Mouse (Mus musculus): Measurements from ENCODE around the gene Apba1. TPM values are rescaled to one million over a fixed set of nuclear protein-coding genes. Genes with fewer than 3 reads are reported as not detected.

Gene Apba1
- 0.54 and 1.9 TPM in 2 replicates for polyA plus RNA-seq (2016; fragmentation: Nextera tagmentation; extraction: Ambion mirVana)

DNA sequence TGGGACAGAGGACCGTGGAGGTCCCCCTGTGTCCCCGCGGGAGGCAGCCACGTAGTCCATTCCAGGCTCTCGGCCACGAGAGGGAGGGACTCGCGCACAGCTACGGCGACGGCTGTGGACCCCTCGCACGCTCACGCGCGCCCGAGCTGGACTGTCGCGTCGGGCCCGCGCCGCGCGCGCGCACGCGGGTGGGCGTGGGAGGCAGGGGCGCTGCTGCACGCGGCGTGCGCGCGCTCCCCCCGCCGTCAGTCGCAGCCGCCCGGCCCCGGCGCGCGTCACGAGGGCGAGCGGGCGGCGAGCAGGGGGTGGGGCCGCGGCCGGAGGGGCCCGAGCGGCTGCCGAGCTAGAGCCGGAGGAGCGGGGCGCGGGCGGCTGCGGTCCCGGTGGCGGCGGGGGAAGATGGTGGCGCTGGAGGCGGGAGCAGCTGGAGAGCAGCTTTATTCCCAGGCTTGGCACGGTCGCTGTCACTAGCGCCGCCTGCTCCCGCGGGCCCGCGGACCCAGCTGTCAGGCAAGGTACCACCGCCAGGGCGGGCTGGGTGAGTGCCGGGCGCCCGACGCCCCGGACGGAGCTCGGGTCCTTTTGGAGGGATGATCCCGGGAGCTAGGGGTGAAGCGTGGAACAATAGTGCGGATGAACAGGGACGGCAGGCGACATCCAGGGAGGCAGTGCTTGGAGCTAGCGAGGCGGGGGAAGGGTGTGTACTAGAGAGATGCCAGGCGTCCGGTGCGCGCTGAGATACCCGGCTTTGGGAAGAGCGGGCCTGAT lies at the start of gene Apba1:
Apba1 (plus strand) TSS at position 334 of the 768 bp plus-strand sequence.
- Histone ChIP-seq H3K4me1 (replicated peaks) (peaks cover 28% of the 10 kb centered on the region), H3K36me3 (no peaks in the 10 kb centered on the region), H3K4me3 (peak within 1 kb of the TSS; percentile 77), H3K27ac (peak within 1 kb of the TSS; percentile 94), H3K27me3 (ENCODE audit: insufficient read depth, poor library complexity, severe bottlenecking) (peaks cover 40% of the 10 kb centered on the region), H3K9me3 (no peaks in the 10 kb centered on the region)
- peak; percentile 78 for DNase-seq (ENCODE audit: low spot score)
- 2% methylated on average over 87 of the region's 98 CpGs for WGBS

DNA sequence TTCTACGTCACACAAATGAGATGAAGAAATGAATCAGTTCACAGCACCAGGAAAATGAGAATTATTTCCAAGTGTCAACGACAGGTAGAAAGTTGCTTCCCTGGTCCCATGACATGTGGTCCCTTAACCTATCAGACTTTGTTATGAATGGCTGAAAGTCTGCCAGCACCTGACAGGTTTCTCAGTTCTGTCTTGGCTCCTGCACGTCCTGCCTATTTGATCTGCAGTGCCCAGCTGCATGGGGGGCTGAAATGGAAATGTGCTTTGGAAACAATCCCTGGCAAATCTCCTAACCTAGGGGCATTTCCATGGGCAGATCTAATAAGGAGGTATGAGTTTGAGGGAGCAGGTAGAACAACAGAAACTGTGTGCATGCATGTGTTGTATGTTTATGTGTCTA lies 12.2 kb upstream of the Apba1 start:
- no peaks in the 10 kb centered on the region for H3K4me1 ChIP-seq (replicated peaks)
- DNase-seq (ENCODE audit: low spot score): no peak
- H3K9me3 ChIP-seq: no peaks in the 10 kb centered on the region
- 82% methylated on average over 3 of the region's 3 CpGs for WGBS
- no peak overlapping the region for H3K4me3 ChIP-seq
- no peak overlapping the region for H3K27ac ChIP-seq
- H3K36me3 ChIP-seq: no peaks in the 10 kb centered on the region
- no peaks in the 10 kb centered on the region for H3K27me3 ChIP-seq (ENCODE audit: insufficient read depth, poor library complexity, severe bottlenecking)

DNA sequence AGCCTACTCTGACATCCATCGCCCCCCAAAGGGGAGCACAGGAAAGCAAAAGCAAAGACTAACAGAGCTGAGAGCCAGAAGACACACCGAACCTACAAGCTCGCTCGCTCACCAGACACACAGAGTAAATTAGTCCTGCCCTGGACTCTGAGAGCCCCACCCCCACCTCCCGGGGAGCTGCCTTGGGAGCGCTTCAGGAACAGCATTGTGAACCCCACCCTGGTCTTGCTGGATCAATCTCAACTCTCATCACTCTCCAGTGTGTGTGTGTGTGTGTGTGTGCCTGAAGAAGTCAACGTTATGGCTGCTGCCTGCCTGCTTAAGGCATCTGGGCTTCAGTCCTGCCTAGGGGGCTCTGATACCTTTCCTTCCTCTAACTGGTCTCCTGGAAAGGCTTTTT lies 1.7 kb upstream of the Apba1 start:
- H3K27ac ChIP-seq: no peak overlapping the region
- H3K9me3 ChIP-seq: no peaks in the 10 kb centered on the region
- peaks cover 28% of the 10 kb centered on the region for H3K27me3 ChIP-seq (ENCODE audit: insufficient read depth, poor library complexity, severe bottlenecking)
- peaks cover 28% of the 10 kb centered on the region for H3K4me1 ChIP-seq (replicated peaks)
- no peaks in the 10 kb centered on the region for H3K36me3 ChIP-seq
- no peak for DNase-seq (ENCODE audit: low spot score)
- H3K4me3 ChIP-seq: peak overlapping the region; percentile 18
- 27% methylated on average over 7 of the region's 7 CpGs for WGBS

- under 1% methylated on average over 40 of the region's 40 CpGs for WGBS
- H3K36me3 ChIP-seq: no peaks in the 10 kb centered on the region
- peak; percentile 96 for DNase-seq (ENCODE audit: low spot score)
Observed at GRCm38 (mm10) chr19:23757961-23758553, 630 bp upstream of the Apba1 start.

DNA sequence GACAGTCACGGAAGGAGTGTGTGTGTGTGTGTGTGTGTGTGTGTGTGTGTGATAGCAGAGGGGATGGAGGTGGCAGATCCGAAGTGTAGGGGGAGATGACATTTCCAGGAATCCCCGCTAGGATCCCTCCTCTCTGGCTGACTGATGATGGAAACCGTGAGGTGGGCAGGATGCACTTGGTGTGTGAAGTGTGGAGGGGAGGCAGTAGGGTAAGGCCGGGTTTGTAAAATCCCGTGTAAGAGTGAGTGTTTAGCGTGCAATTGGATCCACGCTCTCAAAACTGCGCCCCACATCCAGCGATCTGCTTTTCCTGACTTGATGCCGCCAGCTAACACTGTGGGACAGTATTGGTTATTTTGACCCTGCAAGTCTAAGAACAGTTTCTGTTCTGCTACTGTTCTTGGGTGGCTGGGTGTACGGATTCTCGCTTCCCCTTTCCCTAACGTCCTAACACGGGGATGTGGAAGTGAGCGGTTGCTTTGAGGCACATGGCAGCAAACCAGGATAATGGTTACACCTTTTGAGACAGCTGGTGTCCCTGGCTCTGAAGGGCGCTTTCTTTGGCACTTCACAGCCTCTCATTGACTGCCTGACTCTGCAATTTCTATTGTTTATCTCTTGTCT lies 747 bp downstream of the Apba1 start:
- DNase-seq (ENCODE audit: low spot score): no peak
- WGBS: 4% methylated on average over 17 of the region's 17 CpGs

More at GRCm38 (mm10) chr19:23757961-23758553, 630 bp upstream of the Apba1 start:
- peaks cover 33% of the 10 kb centered on the region for H3K27me3 ChIP-seq (ENCODE audit: insufficient read depth, poor library complexity, severe bottlenecking)
- H3K9me3 ChIP-seq: no peaks in the 10 kb centered on the region
- peak overlapping the region; percentile 77 for H3K4me3 ChIP-seq
- peaks cover 28% of the 10 kb centered on the region for H3K4me1 ChIP-seq (replicated peaks)
- peak overlapping the region; percentile 94 for H3K27ac ChIP-seq

DNA sequence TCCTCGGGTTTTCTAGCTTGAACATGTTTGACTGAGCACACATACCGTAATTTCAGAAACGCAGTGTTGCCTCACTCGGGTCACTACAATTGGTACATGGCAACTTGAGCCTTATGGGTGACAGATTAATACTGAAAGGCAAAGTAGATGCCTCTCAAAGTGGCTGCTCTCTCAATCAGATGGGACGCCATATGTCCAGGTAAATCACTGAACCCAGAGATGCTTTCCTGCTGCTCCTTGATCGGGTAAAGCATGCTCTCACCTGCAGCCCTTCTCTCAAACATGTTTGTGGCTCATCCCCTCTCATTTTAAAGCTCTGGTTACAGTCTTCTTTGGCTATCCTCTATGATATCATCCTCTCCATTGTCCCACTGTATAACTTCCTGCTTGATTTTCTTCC lies 4.7 kb downstream of the Apba1 start:
- Histone ChIP-seq H3K27me3 (ENCODE audit: insufficient read depth, poor library complexity, severe bottlenecking) (peaks cover 41% of the 10 kb centered on the region), H3K36me3 (no peaks in the 10 kb centered on the region), H3K9me3 (no peaks in the 10 kb centered on the region), H3K27ac (no peak overlapping the region), H3K4me3 (no peak overlapping the region), H3K4me1 (replicated peaks) (peaks cover 22% of the 10 kb centered on the region)
- WGBS: 91% methylated on average over 6 of the region's 6 CpGs
- no peak for DNase-seq (ENCODE audit: low spot score)

More for the DNA sequence above, 747 bp downstream of the Apba1 start:
- H3K4me3 ChIP-seq: peak overlapping the region; percentile 77
- no peaks in the 10 kb centered on the region for H3K36me3 ChIP-seq
- H3K27ac ChIP-seq: peak overlapping the region; percentile 94
- H3K4me1 ChIP-seq (replicated peaks): peaks cover 28% of the 10 kb centered on the region
- H3K27me3 ChIP-seq (ENCODE audit: insufficient read depth, poor library complexity, severe bottlenecking): peaks cover 41% of the 10 kb centered on the region
- no peaks in the 10 kb centered on the region for H3K9me3 ChIP-seq

DNA sequence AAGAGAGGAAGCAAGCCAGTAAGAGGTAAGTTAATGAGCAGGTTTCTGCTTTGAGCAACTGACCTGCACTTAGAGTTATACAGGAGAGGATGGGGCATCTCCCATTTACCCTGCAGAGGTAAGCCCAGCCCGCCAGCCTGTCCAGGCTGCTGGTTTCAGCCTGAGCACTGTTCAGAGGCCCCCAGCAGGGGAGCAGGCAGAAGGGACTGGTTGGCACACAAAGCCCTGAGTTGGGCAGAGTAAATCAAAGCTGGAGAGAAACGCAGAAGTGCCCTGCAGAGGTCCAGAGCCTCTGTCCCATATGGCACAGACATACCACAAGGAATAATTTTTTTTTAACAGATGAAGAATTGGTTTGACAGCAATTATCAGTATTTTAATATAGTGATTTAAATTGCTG lies 5.4 kb downstream of the Apba1 start:
- peaks cover 41% of the 10 kb centered on the region for H3K27me3 ChIP-seq (ENCODE audit: insufficient read depth, poor library complexity, severe bottlenecking)
- WGBS: 59% methylated on average over 2 of the region's 2 CpGs
- no peak overlapping the region for H3K27ac ChIP-seq
- H3K4me3 ChIP-seq: no peak overlapping the region
- H3K4me1 ChIP-seq (replicated peaks): peaks cover 23% of the 10 kb centered on the region
- no peak for DNase-seq (ENCODE audit: low spot score)
- H3K9me3 ChIP-seq: no peaks in the 10 kb centered on the region
- no peaks in the 10 kb centered on the region for H3K36me3 ChIP-seq

GRCm38 (mm10) chr19:23768864-23769263 lies 10.2 kb downstream of the Apba1 start:
- no peak overlapping the region for H3K4me3 ChIP-seq
- no peak overlapping the region for H3K27ac ChIP-seq
- WGBS: 28% methylated on average over 5 of the region's 5 CpGs
- no peaks in the 10 kb centered on the region for H3K36me3 ChIP-seq
- H3K9me3 ChIP-seq: peaks cover 3% of the 10 kb centered on the region; the same call in 1 of the 2 replicates
- no peak for DNase-seq (ENCODE audit: low spot score)
- H3K4me1 ChIP-seq (replicated peaks): peaks cover 20% of the 10 kb centered on the region
- H3K27me3 ChIP-seq (ENCODE audit: insufficient read depth, poor library complexity, severe bottlenecking): no peaks in the 10 kb centered on the region

GRCm38 (mm10) chr19:23770494-23771423 lies 12.1 kb downstream of the Apba1 start:
- Histone ChIP-seq H3K27ac (0 out of 2 replicates have a peak overlapping the region, but pooled peaks have one; percentile 24), H3K4me3 (no peak overlapping the region), H3K36me3 (no peaks in the 10 kb centered on the region), H3K4me1 (replicated peaks) (peaks cover 15% of the 10 kb centered on the region), H3K9me3 (peaks cover 3% of the 10 kb centered on the region; the same call in 1 of the 2 replicates), H3K27me3 (ENCODE audit: insufficient read depth, poor library complexity, severe bottlenecking) (no peaks in the 10 kb centered on the region)
- DNase-seq (ENCODE audit: low spot score): no peak
- WGBS: 46% methylated on average over 10 of the region's 10 CpGs

- H3K4me3 ChIP-seq: no peak overlapping the region
- 68% methylated on average over 7 of the region's 7 CpGs for WGBS
- no peak overlapping the region for H3K27ac ChIP-seq
- H3K27me3 ChIP-seq (ENCODE audit: insufficient read depth, poor library complexity, severe bottlenecking): no peaks in the 10 kb centered on the region
- no peaks in the 10 kb centered on the region for H3K36me3 ChIP-seq
- H3K4me1 ChIP-seq (replicated peaks): peaks cover 15% of the 10 kb centered on the region
- peaks cover 3% of the 10 kb centered on the region; the same call in 1 of the 2 replicates for H3K9me3 ChIP-seq
- peak; percentile 20 for DNase-seq (ENCODE audit: low spot score)
Observed at GRCm38 (mm10) chr19:23771971-23772370, 13.3 kb downstream of the Apba1 start.

- Histone ChIP-seq H3K36me3 (no peaks in the 10 kb centered on the region), H3K27me3 (ENCODE audit: insufficient read depth, poor library complexity, severe bottlenecking) (no peaks in the 10 kb centered on the region), H3K27ac (no peak overlapping the region), H3K4me3 (no peak overlapping the region), H3K9me3 (peaks cover 3% of the 10 kb centered on the region; the same call in 1 of the 2 replicates), H3K4me1 (replicated peaks) (peaks cover 13% of the 10 kb centered on the region)
- no peak for DNase-seq (ENCODE audit: low spot score)
- WGBS: 89% methylated on average over 6 of the region's 6 CpGs
Observed at GRCm38 (mm10) chr19:23775356-23775755, 16.7 kb downstream of the Apba1 start.

DNA sequence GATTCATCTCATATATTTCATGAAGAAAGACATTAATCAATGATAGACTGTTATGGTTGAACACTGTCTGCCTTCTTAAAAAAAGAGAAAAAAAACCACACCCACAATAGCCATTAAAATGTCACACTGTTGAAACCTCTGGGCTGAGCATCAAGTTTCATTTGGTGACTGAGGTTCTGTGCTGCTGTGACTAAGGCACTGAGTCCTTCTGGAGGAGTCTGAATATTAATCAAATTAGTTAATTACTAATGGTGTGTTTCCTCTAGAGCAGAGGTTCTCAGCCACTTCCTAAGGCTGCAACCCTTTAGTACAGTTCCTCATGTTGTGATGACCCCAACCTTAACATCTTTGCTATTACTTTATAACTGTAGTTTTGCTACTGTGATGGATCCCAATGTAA lies 20.4 kb downstream of the Apba1 start:
- no peaks in the 10 kb centered on the region for H3K9me3 ChIP-seq
- no peaks in the 10 kb centered on the region for H3K36me3 ChIP-seq
- H3K4me3 ChIP-seq: no peak overlapping the region
- no peak for DNase-seq (ENCODE audit: low spot score)
- no peak overlapping the region for H3K27ac ChIP-seq
- peaks cover 16% of the 10 kb centered on the region for H3K4me1 ChIP-seq (replicated peaks)
- no peaks in the 10 kb centered on the region for H3K27me3 ChIP-seq (ENCODE audit: insufficient read depth, poor library complexity, severe bottlenecking)
